Mouse (Mus musculus) kidney, adult 11 months (tissue): ENCODE data around the gene Ctnnbip1.
A peak's percentile ranks its signal among the peaks of the same experiment; 100 is the strongest.

Source experiments
- DNase-seq: peaks from one replicate; pipeline ENCODE4 v3.0.0; 2022

Gene Ctnnbip1

DNA sequence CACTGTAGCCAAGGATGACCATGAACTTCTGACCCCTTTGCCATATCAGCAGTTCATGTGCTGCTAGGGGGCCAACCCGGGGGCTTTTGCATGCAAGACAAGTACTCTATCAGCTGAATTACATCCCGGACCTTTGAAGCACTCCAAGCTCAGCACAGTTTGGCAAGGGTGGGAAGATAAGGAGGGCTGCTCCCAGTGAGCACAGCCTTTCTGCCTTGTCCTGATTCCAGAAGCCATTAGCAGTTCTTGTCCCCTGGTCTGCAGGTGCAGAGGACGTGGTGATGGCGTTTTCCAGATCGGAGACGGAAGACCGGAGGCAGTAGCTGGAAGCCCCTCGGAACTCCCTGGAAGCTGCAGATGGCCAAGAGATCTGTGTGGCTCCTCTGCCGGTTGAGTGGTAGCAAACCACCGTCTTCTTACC, 45.9 kb downstream of the Ctnnbip1 start:
- DNase-seq, result no peak

DNA sequence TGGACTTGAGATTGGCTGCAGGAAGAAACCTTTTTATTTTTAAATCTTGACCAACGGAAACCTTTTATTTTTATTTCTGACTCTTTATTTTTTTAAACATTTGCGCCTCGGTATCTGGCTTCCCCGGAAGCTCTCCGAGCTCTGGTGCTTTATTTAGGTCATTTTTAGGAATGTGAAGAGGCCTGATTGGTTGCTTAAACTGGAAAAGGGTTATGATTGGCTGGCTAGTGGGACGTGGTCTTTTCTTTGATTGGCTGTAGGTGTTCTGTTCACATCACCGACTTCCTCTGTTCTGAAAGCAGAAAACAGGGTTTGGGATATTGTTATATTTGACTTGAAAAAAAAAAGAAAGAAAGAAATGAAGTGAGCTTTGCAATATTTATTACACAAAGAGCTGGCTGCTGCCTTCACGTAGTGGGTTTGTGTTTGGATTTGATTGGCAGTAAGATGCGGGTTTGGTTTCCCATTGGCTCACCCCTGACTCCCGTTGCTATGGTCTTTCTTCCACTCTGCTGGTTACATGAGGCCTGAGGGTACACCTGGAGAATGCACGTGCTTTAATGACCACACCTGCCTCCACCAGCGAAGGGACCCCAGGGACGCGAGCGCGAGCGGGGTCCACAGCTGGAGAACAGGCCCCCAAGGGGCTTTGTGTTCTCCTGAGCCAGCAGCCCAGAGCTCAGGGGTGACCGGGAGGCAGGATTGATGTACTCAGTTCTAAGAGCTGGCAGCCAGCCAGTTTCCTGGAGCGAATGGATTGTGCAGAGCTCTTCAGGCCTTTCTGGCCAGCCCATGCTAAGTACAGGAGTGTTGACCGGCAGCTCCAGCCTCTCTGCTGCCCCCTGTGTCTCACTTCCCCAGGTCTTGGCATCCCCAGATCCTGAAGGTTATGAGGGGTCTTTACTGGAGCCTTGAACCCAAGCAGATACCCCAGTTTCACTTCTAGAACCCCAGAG, 46.7 kb downstream of the Ctnnbip1 start:
- peak; percentile 75 for DNase-seq

DNA sequence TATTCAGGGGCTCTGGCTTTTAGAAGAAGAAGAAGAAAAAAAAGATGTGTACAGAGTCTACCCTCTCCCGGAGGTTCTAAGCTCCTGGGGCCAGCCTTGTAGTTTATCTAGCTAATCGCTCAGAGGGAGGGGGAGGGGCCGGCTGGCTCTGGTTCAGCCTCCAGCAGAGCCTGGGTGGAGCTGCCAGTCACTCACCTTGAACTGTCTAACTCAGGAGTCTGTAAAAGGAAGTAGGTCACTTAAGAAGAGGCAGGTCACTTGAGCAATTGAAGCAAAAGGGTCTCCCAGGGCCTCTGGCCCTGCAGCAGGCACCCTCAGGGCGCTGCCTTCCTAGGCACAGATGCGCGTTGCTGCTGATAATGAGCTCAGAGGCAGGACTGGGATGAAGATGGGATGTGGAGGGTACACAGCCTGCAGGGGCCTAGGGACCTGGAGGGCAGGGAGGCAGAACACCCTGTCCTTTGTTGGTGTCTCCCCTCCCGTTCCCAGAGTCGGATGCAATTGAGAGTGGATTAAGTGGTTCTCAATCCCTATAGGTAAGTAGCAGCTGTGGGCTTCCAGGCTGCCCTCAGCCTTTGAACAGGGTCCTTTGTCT, 49.5 kb downstream of the Ctnnbip1 start:
- peak; percentile 68 for DNase-seq

DNA sequence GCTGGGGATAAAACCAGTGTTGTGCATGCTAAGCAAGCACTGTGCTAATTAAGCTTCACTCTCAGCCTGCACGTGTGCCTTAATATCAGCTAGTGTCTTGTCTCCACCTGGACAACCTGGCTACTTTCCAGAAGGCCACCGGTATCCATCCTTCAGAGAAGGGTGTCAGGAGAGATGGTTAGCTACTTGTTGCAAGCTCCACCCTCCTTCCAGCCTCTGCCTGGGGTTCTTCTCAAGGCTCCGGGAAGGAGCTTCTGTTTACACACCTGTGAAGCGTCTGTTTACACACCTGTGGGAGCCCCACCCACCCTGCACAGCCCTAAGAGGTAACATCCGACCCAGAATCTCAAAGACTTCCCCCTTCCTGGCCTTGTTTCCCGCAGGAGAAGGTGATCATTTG, 50.6 kb downstream of the Ctnnbip1 start:
- no peak for DNase-seq

DNA sequence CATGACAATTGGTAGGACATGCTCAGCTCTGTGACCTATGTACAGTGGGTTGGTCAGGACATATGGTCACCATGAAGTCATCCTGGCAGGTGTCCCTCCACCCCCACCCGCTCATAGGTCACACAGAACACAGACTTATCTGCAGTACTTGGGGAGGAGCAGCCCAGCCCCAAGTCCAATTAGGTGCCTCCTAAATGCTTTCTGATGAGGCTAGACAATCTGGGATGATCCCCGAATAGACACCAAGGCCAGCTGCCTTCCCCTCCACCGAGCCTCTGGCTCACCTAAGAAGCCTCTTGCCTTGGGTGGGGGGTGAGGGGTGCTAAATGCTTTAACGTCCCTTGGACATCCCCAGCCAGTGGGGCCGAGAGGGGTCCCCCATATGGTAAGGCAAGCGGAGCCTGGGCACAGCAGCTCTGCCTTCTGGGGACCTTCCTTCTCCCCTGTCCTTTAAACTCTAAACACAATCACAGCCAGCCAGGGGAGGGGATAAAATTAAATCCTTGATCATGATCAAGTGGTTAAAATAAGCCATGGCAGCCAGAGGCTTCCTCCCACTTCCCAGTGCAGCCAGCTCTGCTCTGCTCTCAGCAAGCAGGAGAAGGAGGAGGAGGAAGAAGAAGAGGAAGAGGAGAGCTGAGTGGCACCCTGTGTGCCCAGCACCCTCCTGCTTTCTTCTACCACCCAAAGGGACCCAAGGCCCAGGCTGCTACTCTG, 51.9 kb downstream of the Ctnnbip1 start:
- DNase-seq, result no peak

DNA sequence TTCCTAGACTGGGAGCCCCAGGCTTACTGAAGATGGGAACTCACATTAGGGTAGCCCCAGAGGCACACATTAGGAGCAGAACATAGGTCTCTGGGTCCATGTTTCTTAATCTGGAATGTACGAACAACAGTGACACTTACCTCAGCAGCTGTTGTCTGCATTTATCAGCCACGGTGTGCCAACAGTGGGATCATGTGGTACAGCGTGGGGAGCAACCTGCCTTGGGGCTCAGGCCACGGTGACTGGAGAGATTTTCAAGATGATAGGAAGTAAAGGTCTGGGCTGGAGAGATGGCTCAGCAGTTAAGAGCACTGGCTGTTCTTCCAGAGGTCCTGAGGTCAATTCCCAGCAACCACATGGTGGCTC, 52.4 kb downstream of the Ctnnbip1 start:
- DNase-seq, result no peak

DNA sequence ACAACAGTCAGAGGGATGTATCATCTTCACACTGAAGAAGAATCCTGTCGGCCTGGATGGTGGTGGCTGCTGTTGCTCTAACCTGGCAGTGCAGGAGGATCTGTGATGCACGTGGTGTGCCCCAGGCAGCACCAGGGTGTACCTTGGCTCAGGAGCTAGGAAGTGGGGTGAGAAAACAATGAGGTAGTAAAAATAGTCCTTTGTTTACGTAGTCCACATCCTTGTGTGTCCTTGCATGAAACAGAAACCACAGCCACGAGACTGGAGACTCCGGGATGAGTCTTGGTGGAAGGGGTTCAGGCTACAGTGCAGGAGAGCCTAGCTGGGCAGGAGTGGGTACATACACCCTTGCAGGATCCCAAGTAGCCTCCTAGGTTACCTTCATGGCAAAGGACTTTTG, 53.2 kb downstream of the Ctnnbip1 start:
- peak; percentile 20 for DNase-seq

DNA sequence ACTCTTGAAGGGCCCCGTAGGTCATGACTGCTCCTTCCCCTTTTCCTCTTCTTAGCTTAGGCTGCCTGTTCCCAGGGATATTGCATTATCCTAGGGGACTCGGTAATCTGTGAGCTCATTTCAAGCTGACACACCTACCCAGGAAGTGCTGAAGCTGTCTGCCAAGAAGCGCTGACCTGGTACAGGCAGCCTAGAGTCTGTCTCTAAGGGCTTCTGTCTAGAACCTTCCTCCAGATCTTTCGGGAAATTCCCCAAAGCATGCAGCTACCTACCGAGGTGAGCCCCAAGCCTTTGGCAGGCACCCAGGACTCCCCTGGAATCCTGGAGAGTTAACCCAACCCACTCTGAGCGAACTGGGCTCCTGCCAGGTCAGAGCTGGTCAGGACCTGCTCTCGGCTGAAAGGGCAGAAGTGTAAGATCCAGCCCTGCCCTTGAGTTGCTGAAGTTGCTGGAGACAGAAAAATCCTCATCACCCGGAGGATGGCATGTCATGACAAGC, 53.7 kb downstream of the Ctnnbip1 start:
- DNase-seq, result peak; percentile 90

DNA sequence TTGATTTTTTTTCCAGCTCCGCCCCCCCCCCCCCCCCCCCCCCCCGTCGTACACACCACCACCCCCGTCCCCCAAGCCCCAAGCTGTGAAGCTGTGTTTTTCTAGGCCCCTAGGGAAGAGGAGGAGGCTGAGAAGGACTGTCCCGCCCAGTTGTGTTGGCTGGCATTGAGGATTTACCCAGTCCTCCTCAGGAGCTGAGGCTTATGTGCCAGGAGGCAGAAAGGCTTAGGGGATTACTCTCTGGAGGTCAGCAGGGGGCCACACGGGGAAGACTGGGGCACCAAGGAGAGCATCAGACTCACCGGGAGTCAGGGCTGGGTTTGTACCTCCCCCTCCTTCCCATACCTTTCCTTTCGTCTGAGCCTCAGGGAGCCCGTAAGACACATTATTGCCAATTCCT, 54.4 kb downstream of the Ctnnbip1 start:
- no peak for DNase-seq

DNA sequence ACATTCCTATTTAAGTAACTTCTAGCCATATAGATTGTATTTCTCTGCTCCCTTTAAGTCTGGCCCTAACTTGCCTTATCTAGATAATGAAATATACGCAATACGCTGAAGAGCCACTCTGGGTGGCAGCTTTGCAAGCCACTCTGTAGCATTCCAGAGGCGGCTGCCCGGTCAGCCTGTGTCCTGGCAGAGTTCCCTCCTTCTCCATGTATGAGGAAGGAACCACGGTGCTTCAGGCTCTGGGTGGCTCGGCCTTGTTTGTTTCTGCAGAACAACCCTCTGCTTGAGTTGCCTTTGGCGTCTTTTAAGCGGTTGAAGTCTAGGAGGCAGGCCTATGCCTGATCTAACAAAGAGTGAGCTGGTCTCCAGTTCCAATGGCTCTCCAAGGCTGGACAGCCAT, 54.8 kb downstream of the Ctnnbip1 start:
- DNase-seq, result peak; percentile 49

DNA sequence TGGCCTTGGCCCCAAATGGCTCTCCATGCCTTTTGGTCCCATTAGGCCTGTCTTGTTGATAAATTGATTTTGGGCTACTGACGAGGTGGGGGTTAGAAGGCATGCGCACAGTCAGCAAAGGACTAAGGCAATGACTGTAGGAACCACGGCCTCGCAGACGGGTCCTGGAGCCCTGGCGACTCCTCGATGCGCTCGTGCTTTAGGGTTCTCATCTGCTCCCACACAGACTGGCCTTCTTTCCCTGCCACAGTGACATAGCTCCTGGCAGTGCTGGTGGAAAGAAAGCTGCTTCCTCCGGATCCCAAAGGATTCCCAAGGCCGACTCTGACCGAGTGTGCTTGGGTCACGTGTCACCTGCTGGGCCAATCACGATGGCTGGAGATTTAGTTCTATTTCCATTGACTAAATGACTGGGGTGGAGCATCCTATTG, 56.4 kb downstream of the Ctnnbip1 start:
- DNase-seq, result peak; percentile 49

DNA sequence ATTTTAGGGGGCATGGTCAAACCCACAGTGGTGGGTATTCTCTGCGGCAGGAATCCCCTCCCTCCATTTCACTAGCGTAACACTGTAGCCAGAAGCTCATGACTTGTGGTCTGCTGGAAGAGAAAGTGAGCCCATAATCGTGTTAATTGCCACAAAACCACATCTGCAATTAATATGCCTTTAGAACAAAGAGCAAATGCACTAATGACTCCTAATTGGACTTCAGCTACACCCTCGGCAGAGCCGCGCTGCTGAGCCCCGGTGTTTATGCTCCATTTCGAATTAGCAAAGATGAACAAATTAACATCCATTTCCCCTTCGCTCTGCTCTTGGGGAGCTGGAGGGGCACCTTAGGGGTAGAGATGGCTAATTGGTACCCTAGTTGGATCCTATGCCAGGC, 58.0 kb downstream of the Ctnnbip1 start:
- no peak for DNase-seq

DNA sequence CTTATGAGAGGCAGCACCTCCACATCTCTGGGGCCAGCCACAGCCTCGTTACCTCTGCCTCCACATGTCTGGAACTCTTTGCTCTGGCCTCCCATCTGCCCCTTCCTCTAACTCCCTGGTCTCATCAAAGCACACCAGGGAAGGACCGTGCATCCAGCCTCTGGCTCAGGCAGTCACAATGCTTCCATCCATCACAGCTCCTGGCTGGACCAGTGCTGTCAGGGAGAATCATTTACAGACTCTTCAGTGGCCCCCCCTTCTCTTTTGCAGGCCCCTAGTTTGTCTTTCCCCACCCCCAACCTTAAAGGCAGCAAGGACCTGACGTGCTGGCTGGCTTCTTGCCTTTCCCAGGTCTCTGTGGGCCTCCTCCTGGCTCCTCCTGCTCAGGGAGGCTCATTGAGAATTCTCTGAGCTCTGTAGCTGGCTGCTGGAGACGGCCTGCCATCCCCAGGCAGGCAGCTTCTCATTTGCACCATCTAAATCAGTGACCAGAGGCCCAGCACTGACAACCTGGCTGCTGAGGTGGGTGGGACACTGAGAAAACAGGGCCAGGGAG, 59.0 kb downstream of the Ctnnbip1 start:
- DNase-seq, result no peak

DNA sequence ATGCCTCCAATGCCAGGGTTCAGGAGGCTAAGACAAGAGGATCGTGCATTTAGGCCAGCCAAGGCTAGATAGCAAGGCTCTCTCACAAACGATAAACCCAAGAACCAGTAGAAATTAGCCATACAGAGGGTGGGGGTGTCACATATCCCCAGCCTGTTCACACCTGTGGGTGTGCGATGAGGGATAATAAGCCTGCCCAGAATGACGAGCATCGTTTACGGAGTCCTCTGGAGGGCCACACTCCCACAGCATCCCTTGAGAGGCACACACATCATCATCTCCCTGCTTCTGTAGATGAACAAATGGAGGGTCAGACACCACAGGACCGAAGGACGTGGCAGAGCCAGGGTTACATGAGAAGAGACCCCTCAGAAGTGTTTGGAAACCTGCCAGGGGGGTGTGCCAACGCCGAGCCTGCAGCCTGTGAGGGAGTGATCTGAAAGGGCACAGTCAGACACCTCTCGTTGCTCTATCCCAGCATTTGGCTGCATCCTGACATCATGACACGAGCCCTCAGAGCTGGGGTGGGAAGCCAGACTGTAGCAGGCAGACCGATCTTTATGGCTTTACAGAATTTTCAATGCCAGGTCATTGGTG, 60.1 kb downstream of the Ctnnbip1 start:
- DNase-seq, result no peak

DNA sequence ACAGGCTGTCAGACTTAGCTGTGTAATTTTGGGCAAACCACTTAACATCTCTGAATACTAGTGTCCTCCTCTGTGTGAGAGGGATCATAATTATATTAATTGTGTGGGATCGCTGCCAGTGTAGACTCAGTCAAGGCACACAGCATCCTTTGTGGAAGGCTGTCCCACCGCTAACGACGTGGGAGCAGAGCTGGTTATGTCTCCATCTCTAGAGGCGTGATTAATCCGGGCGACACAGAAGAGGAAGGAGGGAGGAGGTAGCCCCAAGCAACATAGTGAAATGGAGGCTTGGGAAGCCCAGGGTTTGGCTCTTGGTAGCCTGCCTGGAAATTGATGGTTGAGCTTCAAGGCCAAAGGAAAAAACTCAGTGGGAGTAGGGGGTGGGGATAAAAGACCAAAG, 60.8 kb downstream of the Ctnnbip1 start:
- no peak for DNase-seq

DNA sequence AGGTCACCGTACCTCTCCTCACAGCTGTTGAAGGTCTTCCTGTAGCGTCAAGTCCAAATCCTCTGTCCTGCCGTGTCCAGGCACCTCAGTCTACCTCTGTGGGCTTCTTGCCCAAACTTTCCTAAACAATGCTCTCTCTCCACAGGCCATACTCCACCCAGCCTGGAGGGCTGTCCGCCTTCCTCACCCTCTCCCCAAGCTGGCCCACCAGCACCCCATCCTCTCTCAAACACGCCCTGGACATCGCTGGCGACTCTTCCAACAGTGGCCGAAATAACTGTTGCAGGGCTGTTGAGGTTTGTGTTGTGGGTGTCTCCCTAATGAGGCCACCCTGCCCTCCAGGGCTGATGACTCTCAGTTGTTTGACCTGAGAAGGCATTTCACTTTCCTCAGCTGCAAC, 67.2 kb downstream of the Ctnnbip1 start:
- no peak for DNase-seq

DNA sequence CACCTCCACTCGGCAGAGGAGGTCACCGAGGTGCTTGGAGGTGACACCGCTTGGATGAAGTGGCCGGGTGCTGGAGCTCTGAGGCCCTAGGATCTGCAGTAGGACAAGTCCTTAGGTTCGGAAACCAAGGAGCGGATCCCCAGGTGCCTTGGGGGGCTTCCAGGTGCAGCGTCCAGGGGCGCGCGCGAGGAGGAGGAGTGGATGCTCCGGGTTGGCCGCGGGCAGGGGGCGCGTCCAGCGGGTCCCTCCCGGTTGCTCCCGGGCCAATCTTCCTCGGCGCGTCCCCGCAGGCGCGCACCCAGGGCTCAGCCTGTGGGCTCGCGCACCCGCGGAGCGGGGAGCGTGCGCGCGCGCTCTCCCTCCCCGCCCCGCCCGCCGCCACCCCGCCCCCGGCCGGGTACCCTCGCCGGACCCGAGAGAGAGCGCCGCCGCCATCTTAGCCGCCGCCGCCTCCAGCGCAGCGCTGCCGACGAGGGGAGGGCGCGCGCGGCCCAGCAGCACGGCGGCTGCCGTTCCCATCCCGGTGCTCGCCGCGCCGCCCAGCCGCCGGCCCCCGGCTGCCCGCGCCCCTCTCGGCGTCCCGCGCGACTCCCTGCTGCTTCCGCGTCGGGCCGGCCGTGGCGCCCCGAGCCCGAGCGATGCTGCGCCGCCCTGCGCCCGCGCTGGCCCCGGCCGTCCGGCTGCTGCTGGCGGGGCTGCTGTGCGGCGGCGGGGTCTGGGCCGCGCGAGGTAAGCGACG, 68.2 kb downstream of the Ctnnbip1 start, which contains the start of gene Clstn1:
TSS of gene Clstn1 (plus strand) at position 425 of the 739 bp plus-strand sequence.
- DNase-seq, result peak; percentile 39

DNA sequence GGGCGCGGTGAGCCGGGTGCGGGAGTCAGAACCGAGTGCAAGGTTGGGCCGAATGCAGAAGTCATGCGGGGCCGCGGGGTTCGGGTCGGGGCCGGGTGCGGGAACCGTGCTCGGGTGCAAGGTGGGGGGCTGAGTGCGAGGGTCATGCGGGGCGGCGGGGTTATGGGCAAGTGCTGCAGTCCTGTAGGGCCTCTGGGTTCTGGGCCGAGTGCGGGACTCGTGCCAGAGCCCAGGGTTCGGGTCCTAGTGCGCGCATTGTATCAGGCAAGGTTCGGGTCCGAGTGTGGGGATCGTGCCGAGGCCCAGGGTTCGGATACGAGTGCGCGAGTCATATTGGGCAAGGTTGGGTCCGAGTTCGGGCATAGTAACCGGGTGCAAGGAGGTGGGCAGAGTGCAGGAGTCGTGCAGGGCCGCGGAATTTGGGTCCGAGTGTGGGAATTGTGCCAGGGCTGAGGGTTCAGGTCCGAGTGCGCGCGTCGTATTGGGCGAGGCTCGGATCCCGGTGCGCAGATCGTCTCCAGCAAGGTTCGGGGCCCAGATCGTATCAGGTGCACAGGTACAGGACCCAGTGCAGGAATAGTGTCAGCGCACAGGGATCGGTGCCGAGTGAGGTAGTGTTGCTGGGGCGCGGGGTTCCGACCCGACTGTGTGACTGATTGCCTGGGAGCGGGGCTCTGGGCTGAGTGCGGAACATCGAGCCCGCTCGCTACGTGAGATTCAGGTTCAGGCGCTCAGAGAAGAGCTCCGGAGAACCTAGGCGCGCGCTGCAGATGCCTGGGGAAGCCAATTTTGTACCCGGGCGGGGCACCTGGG, 69.0 kb downstream of the Ctnnbip1 start:
- DNase-seq, result no peak

DNA sequence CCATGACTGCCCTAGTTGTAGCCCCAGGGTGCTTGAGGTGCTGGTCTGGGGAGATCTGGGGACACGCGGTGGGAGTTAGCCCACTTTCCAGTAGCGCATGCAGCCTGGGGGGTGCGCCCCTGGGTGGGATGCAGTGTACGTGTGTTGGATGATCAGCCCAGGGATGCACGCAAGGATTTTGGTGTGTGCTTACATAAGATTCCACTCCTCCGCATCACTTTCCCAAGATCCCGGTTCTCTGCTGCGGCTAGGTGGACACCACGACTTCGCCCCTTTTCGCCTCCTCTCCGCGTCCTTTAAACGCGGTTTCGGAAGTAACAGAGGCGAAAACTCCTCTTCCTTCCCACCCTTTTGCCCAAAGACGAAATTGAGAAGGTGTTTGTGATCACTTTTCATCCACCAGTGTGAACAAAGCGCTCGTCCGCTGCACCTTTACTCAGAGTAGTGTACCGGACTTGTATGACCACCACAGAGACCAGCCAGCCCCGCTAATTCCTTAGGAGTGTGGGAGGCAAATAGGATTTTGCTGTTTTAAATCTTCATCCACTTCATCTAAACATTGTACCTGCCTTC, 69.6 kb downstream of the Ctnnbip1 start:
- DNase-seq, result no peak

DNA sequence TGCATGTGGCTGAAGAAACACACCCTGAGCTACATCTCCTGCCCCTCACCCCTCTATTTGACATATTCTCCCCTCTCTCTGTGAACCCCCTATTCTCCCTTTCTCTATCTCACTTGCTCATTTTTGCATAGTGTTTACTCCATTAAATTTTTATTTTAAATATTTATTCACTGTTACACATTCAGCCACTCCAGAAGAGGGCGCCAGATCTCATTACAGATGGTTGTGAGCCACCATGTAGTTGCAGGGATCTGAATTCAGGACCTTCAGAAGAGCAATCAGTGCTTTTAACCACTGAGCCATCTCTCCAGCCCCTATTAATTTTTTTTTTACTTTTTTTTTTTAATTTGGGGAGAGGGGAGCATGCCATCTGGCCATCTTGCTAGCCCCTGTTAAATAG, 72.2 kb downstream of the Ctnnbip1 start:
- no peak for DNase-seq

DNA sequence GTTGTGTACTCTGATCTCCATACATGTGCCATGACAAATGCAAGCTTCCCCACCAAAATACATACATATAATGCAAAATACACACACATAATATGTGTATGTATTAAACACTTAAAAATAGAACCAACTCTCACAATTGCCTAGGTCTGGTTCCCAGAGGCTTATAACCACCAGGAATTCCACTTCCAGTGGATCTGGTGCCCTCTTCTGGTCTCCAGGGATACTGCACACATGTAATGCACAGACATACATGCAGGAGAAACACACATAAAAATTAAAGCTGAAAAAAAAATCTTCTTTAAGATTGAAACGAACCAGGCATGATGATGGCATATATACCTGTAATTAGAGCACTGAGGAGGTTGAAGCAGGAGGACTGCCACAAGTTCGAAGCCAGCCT, 73.5 kb downstream of the Ctnnbip1 start:
- no peak for DNase-seq
